ENCODE assay signal across 8 mouse cellular contexts in the genomic region with DNA sequence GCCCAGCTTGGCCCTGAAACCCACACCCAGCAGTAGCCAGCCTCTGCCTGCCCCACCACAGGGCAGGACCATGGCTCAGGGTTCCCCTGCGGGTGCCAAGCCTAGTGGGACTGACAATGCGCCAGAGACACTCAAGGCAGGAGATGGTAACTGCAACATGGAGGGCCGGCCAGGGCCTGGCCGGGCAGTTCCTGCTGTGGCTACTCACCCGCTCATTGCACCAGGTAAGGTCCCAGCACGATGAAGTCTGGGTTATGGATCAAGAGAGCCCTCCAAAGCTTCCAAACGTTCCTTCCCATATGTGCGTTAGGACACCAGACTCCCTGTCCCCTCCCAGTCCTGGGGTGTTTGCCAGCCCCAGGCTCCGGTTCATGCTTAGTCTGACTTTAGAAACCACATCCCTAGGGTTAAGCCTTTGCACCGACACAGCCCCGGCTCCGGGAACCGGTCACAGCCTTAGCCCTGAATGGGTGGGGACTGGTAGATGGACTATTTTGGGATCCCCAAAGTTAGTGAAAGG. TPM values are rescaled to one million over a fixed set of nuclear protein-coding genes. Genes with fewer than 3 reads are reported as not detected.
DNase-seq lines count a peak whose midpoint lies in the region; ATAC-seq and TF ChIP-seq lines count a peak whose summit lies in the region.

No protein-coding gene starts in this region.

- no peak for TF ChIP-seq CTCF in C2C12 (IDR thresholded peaks at IDR 0.05; ENCODE audit: control insufficient read depth, insufficient read depth, insufficient read length)

- WGBS in heart, embryonic 10.5 days = 37% methylated on average over 13 of the region's 13 CpGs
- 31% methylated on average over 13 of the region's 13 CpGs for WGBS in embryonic facial prominence, embryonic 13.5 days
- 50% methylated on average over 13 of the region's 13 CpGs for WGBS in stomach, embryonic 16.5 days

- H3K79me3 ChIP-seq in C2C12 (ENCODE audit: low read depth) = no peaks in the 10 kb centered on the region

- H3ac ChIP-seq in C2C12 (ENCODE audit: control insufficient read depth, insufficient read length, low read depth) = peak overlapping the region; percentile 51

- H3K27ac ChIP-seq in heart, embryonic 10.5 days = peak overlapping the region; percentile 73
- peak overlapping the region; percentile 58 for H3K27ac ChIP-seq in embryonic facial prominence, embryonic 13.5 days
- peak overlapping the region; percentile 66 for H3K27ac ChIP-seq in stomach, embryonic 16.5 days (ENCODE audit: low read length)

- no peak for ATAC-seq in embryonic facial prominence, embryonic 13.5 days (ENCODE audit: insufficient number of reproducible peaks, insufficient read depth, low FRiP score, low TSS enrichment, low read depth)
- ATAC-seq in stomach, embryonic 16.5 days (ENCODE audit: insufficient read depth, low FRiP score) = no peak

- peak overlapping the region; percentile 61 for H3K4me2 ChIP-seq in embryonic facial prominence, embryonic 13.5 days
- peak overlapping the region; percentile 53 for H3K4me2 ChIP-seq in stomach, embryonic 16.5 days (ENCODE audit: low read depth, low read length)

- H3K9me3 ChIP-seq in heart, embryonic 10.5 days = no peaks in the 10 kb centered on the region
- H3K9me3 ChIP-seq in embryonic facial prominence, embryonic 13.5 days = no peaks in the 10 kb centered on the region
- no peaks in the 10 kb centered on the region for H3K9me3 ChIP-seq in stomach, embryonic 16.5 days (replicated peaks; ENCODE audit: control insufficient read depth, low read length)

- peaks cover 35% of the 10 kb centered on the region for H3K27me3 ChIP-seq in heart, embryonic 10.5 days (ENCODE audit: insufficient read depth, poor library complexity, severe bottlenecking)
- no peaks in the 10 kb centered on the region for H3K27me3 ChIP-seq in C2C12 (ENCODE audit: control insufficient read depth, insufficient read depth, insufficient read length)
- H3K27me3 ChIP-seq in embryonic facial prominence, embryonic 13.5 days = peaks cover 4% of the 10 kb centered on the region; the same call in 1 of the 2 replicates
- no peaks in the 10 kb centered on the region for H3K27me3 ChIP-seq in stomach, embryonic 16.5 days (ENCODE audit: control insufficient read depth, insufficient read depth, low read length)

- peak overlapping the region; percentile 55 for H3K4me3 ChIP-seq in heart, embryonic 10.5 days
- peak overlapping the region; percentile 23 for H3K4me3 ChIP-seq in C2C12 (ENCODE audit: insufficient read depth, poor library complexity, severe bottlenecking)
- H3K4me3 ChIP-seq in embryonic facial prominence, embryonic 13.5 days = peak overlapping the region; percentile 29
- peak overlapping the region; percentile 30 for H3K4me3 ChIP-seq in stomach, embryonic 16.5 days (replicated peaks; ENCODE audit: low read length)

- peak overlapping the region; percentile 44; the same call in 1 of the 2 replicates for H3K9ac ChIP-seq in embryonic facial prominence, embryonic 13.5 days
- H3K9ac ChIP-seq in stomach, embryonic 16.5 days (ENCODE audit: low read length) = peak overlapping the region; percentile 71

- H3K79me2 ChIP-seq in C2C12 (ENCODE audit: control insufficient read depth, insufficient read depth) = no peaks in the 10 kb centered on the region

- DNase-seq in heart, embryonic 10.5 days (ENCODE audit: low spot score) = no peak
- no peak for DNase-seq in heart, adult 11 months
- DNase-seq in kidney, postnatal 14 days = peak; percentile 34
- no peak for DNase-seq in adrenal gland, adult (ENCODE audit: inconsistent age in 2 of 2, low spot score in 1 of 2)
- DNase-seq in layer of hippocampus, adult 11-12 months (ENCODE audit: low spot score) = no peak

- no peaks in the 10 kb centered on the region for H3K36me3 ChIP-seq in heart, embryonic 10.5 days
- no peaks in the 10 kb centered on the region for H3K36me3 ChIP-seq in C2C12 (ENCODE audit: control insufficient read depth, insufficient read depth)
- no peaks in the 10 kb centered on the region for H3K36me3 ChIP-seq in embryonic facial prominence, embryonic 13.5 days
- H3K36me3 ChIP-seq in stomach, embryonic 16.5 days (ENCODE audit: control insufficient read depth, insufficient read depth, low read length) = no peaks in the 10 kb centered on the region

- H3K4me1 ChIP-seq in heart, embryonic 10.5 days = peaks cover 56% of the 10 kb centered on the region
- peaks cover 55% of the 10 kb centered on the region for H3K4me1 ChIP-seq in embryonic facial prominence, embryonic 13.5 days
- H3K4me1 ChIP-seq in stomach, embryonic 16.5 days (ENCODE audit: control insufficient read depth, insufficient read depth, low read length) = peaks cover 41% of the 10 kb centered on the region

TF ChIP-seq in C2C12, 6 proteins besides CTCF, POLR2A, EP300 and RAD21:
- no peak for TF ChIP-seq MYOD1 (IDR thresholded peaks at IDR 0.05; ENCODE audit: control insufficient read depth, insufficient read length, low read depth)
- TF ChIP-seq MAX (IDR thresholded peaks at IDR 0.05) = no peak
- no peak for TF ChIP-seq CEBPB (IDR thresholded peaks at IDR 0.05; ENCODE audit: low read depth)
- no peak for TF ChIP-seq FOSL1 (IDR thresholded peaks at IDR 0.05; ENCODE audit: insufficient read depth, low read length, poor library complexity, severe bottlenecking)
- TF ChIP-seq USF1 (IDR thresholded peaks at IDR 0.05; ENCODE audit: low read depth) = no peak
- no peak for TF ChIP-seq MYOG (IDR thresholded peaks at IDR 0.05; ENCODE audit: control insufficient read depth, extremely low read depth, insufficient read length)

RNA-seq across cellular contexts. Expression of a gene that starts 43.0 kb away (rescaled TPM):
- 0.04 and 0.10 TPM in 2 replicates for polyA plus RNA-seq in heart, embryonic 10.5 days (2016; fragmentation: Nextera tagmentation; extraction: Ambion mirVana)
- 0.15 TPM for polyA plus RNA-seq in C2C12 (2012; fragmentation: generic; extraction: Trizol)
- 0.29 and 0.38 TPM in 2 replicates for polyA plus RNA-seq in embryonic facial prominence, embryonic 13.5 days (2015; fragmentation: Nextera tagmentation; extraction: Ambion mirVana)
- 0.10 TPM in 2 replicates for polyA plus RNA-seq in stomach, embryonic 16.5 days (2015; fragmentation: Nextera tagmentation; extraction: Ambion mirVana)

RNA-seq across cellular contexts. Expression of a gene that starts 57.7 kb away (rescaled TPM):
- 24.5 and 35.2 TPM in 2 replicates for polyA plus RNA-seq in heart, embryonic 10.5 days (2016; fragmentation: Nextera tagmentation; extraction: Ambion mirVana)
- polyA plus RNA-seq in C2C12 (2012; fragmentation: generic; extraction: Trizol) = 205 TPM
- 17.8 and 27.5 TPM in 2 replicates for polyA plus RNA-seq in embryonic facial prominence, embryonic 13.5 days (2015; fragmentation: Nextera tagmentation; extraction: Ambion mirVana)
- polyA plus RNA-seq in stomach, embryonic 16.5 days (2015; fragmentation: Nextera tagmentation; extraction: Ambion mirVana) = 12.7 TPM in 2 replicates
